Comparison of ENCODE assay signal across 19 mouse cellular contexts in genomic region chr10:115413496-115413895, GRCm38 (mm10).
"Had no signal": no experiment of that assay in that cellular context is flagged by ENCODE, and none has a peak within 500 bp of the region (broad histone marks: within the 10 kb centered on the region; RNA-seq: fewer than 3 reads in every experiment).

No protein-coding gene starts in this region.

- H3K9me3 ChIP-seq: midbrain, embryonic 10.5 days; midbrain, embryonic 12.5 days; neural tube, embryonic 13.5 days; neural tube, embryonic 15.5 days had no signal

- ATAC-seq: midbrain, embryonic 16.5 days had no signal

- DNase-seq: lung, adult 18-20 months; lung, embryonic 14.5 days; lung, postnatal 10 days; lung, postnatal 4 days; midbrain, embryonic 14.5 days; retina, postnatal 1 day; right cerebral cortex, adult 18-20 months; right cerebral cortex, postnatal 25 days; right cerebral cortex, postnatal 4 days; spleen, adult 18-20 months; thymus, adult 18-20 months; thymus, postnatal 14 days; thymus, postnatal 36 days had no signal

- H3K27ac ChIP-seq: midbrain, embryonic 10.5 days; midbrain, embryonic 12.5 days; neural tube, embryonic 13.5 days; neural tube, embryonic 15.5 days had no signal

- H3K4me1 ChIP-seq: midbrain, embryonic 10.5 days; midbrain, embryonic 12.5 days; neural tube, embryonic 13.5 days; neural tube, embryonic 15.5 days had no signal

- H3K27me3 ChIP-seq: midbrain, embryonic 12.5 days; neural tube, embryonic 13.5 days; neural tube, embryonic 15.5 days had no signal

- H3K4me3 ChIP-seq: midbrain, embryonic 10.5 days; midbrain, embryonic 12.5 days; myocyte; neural tube, embryonic 13.5 days; neural tube, embryonic 15.5 days had no signal

- H3K9ac ChIP-seq: lung, embryonic 14.5 days; midbrain, embryonic 12.5 days; neural tube, embryonic 13.5 days; neural tube, embryonic 15.5 days had no signal

- H3K4me2 ChIP-seq: lung, embryonic 14.5 days; midbrain, embryonic 12.5 days; neural tube, embryonic 13.5 days; neural tube, embryonic 15.5 days had no signal
